Mouse (Mus musculus): Measurements from ENCODE around the gene Plod3.

GRCm38 (mm10) chr5:137029643-137030415 lies 43.0 kb downstream of the Plod3 start:
- TF ChIP-seq CTCF (IDR thresholded peaks at IDR 0.05; ENCODE audit: low read depth) (no peak), EP300 (IDR thresholded peaks at IDR 0.05; ENCODE audit: low read depth) (no peak)
